Mouse (Mus musculus) ES-E14 (cell line): ENCODE results near the gene Cox17.

Source experiments
- ZC3H11A ChIP-seq: IDR thresholded peaks from 2 replicates; pipeline ENCODE4 v1.6.1; 2012; ENCODE audit warnings: low read depth, mild to moderate bottlenecking, inconsistent platforms, low read length, borderline replicate concordance
- ZNF384 ChIP-seq: IDR thresholded peaks from 2 replicates; pipeline ENCODE4 v1.6.1; 2012; ENCODE audit warnings: low read depth, low read length, inconsistent platforms

DNA sequence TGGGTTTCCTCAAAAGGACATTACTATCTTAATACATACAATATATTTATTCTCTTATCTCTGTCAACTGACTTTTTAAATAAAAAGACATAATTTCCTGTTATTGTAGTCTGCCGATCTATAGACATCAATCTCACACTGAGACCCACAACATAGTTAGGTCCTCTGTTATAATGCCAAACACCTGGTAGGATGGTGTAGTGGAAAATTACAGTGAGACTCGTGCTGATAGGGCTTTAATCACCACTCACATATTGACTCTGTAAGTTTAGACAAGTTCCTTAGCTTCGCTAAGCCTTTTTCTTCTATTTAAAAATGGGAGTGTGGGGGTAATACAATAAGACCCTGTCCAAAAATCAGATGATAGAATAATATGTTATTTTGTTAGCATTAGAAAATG is 13.1 kb downstream of the Cox17 start:
- TF ChIP-seq ZC3H11A (no peak), ZNF384 (no peak)
